Mouse (Mus musculus) spleen, adult 12 weeks (tissue): ENCODE results near the gene Arg2.
"Not testable (repeated sequence)": the region's sequence is repeated elsewhere in the genome, so short reads cannot be mapped to it uniquely, and the experiment has no call there.

Experiments
- DNase-seq: peaks from one replicate; pipeline ENCODE4 v3.0.0; 2022; ENCODE audit warnings: low spot score

Gene Arg2

GRCm38 (mm10) chr12:79171269-79171995 lies 40.9 kb downstream of the Arg2 start:
- no peak for DNase-seq

GRCm38 (mm10) chr12:79172019-79172941 lies 41.7 kb downstream of the Arg2 start, which contains the start of gene Vti1b:
TSS of gene Vti1b (minus strand) at chr12:79172667.
- peak; percentile 91 for DNase-seq

- DNase-seq: peak; percentile 15
These were observed 43.1 kb downstream of the Arg2 start for GRCm38 (mm10) chr12:79173721-79174120.

- no peak for DNase-seq
These were observed 45.4 kb downstream of the Arg2 start for GRCm38 (mm10) chr12:79175998-79176397.

- not testable (repeated sequence) for DNase-seq
These were observed 54.6 kb downstream of the Arg2 start for GRCm38 (mm10) chr12:79185160-79185559.

GRCm38 (mm10) chr12:79190931-79191673 lies 60.5 kb downstream of the Arg2 start:
- DNase-seq: peak; percentile 66

- peak; percentile 72 for DNase-seq
These were observed 61.1 kb downstream of the Arg2 start for GRCm38 (mm10) chr12:79191701-79192100.

GRCm38 (mm10) chr12:79192193-79192592 lies 61.6 kb downstream of the Arg2 start, which contains the start of gene Rdh11:
TSS of gene Rdh11 (minus strand) at chr12:79192293.
- DNase-seq: no peak

- DNase-seq: peak; percentile 42
These were observed 62.9 kb downstream of the Arg2 start for GRCm38 (mm10) chr12:79193441-79193840.

GRCm38 (mm10) chr12:79197105-79197504 lies 66.5 kb downstream of the Arg2 start:
- no peak for DNase-seq

GRCm38 (mm10) chr12:79201882-79202281 lies 71.3 kb downstream of the Arg2 start:
- no peak for DNase-seq
